Mouse (Mus musculus) kidney, postnatal 36 days (tissue): Measurements from ENCODE around the gene Rfc4.

ENCODE experiments used
- DNase-seq, 2 experiments: peaks; one replicate each; pipeline ENCODE4 v3.0.0; 2021 to 2022; ENCODE audit warnings: mixed read lengths in 2 of 2

Gene Rfc4

GRCm38 (mm10) chr16:23127673-23128375, at the start of gene Rfc4:
TSS of gene Rfc4 (minus strand) at chr16:23127737.
- DNase-seq, result peak; percentile 89 to 95

- no peak for DNase-seq
Measured at GRCm38 (mm10) chr16:23175956-23176355, 48.4 kb upstream of the Rfc4 start.

- DNase-seq, result no peak
Measured at GRCm38 (mm10) chr16:23174855-23175254, 47.3 kb upstream of the Rfc4 start.

- no peak for DNase-seq
Measured at GRCm38 (mm10) chr16:23173904-23174303, 46.4 kb upstream of the Rfc4 start.

- DNase-seq, result no peak
Measured at GRCm38 (mm10) chr16:23170813-23171212, 43.3 kb upstream of the Rfc4 start.

GRCm38 (mm10) chr16:23167079-23167478, 39.5 kb upstream of the Rfc4 start:
- peak; percentile 12 to 61 for DNase-seq

GRCm38 (mm10) chr16:23166646-23167045, 39.1 kb upstream of the Rfc4 start:
- no peak for DNase-seq

- DNase-seq, result peak in 1 of 2 experiments; percentile 9
Measured at GRCm38 (mm10) chr16:23165441-23165840, 37.9 kb upstream of the Rfc4 start.

- DNase-seq, result peak; percentile 5 to 35
Measured at GRCm38 (mm10) chr16:23164443-23164842, 36.9 kb upstream of the Rfc4 start.

GRCm38 (mm10) chr16:23162116-23162515, 34.6 kb upstream of the Rfc4 start:
- DNase-seq, result no peak

- no peak for DNase-seq
Measured at GRCm38 (mm10) chr16:23159749-23160148, 32.2 kb upstream of the Rfc4 start.

- no peak for DNase-seq
Measured at GRCm38 (mm10) chr16:23158957-23159356, 31.4 kb upstream of the Rfc4 start.

- DNase-seq, result no peak
Measured at GRCm38 (mm10) chr16:23158292-23158691, 30.8 kb upstream of the Rfc4 start.

GRCm38 (mm10) chr16:23157013-23157412, 29.5 kb upstream of the Rfc4 start:
- no peak for DNase-seq

- DNase-seq, result no peak
Measured at GRCm38 (mm10) chr16:23154261-23154660, 26.7 kb upstream of the Rfc4 start.

- DNase-seq, result peak; percentile 62 to 64
Measured at GRCm38 (mm10) chr16:23151423-23151822, 23.9 kb upstream of the Rfc4 start.

- DNase-seq, result no peak
Measured at GRCm38 (mm10) chr16:23149396-23149795, 21.9 kb upstream of the Rfc4 start.

GRCm38 (mm10) chr16:23148936-23149335, 21.4 kb upstream of the Rfc4 start:
- DNase-seq, result no peak

GRCm38 (mm10) chr16:23146280-23146679, 18.7 kb upstream of the Rfc4 start, which contains the start of gene Adipoq:
TSS of gene Adipoq (plus strand) at chr16:23146536.
- DNase-seq, result no peak

- no peak for DNase-seq
Measured at GRCm38 (mm10) chr16:23145211-23145610, 17.7 kb upstream of the Rfc4 start.

- DNase-seq, result no peak
Measured at GRCm38 (mm10) chr16:23144326-23144725, 16.8 kb upstream of the Rfc4 start.

GRCm38 (mm10) chr16:23140911-23141310, 13.4 kb upstream of the Rfc4 start:
- DNase-seq, result no peak

- DNase-seq, result no peak
Measured at GRCm38 (mm10) chr16:23136406-23136970, 9.0 kb upstream of the Rfc4 start.

GRCm38 (mm10) chr16:23135421-23136149, 8.0 kb upstream of the Rfc4 start:
- DNase-seq, result peak in 1 of 2 experiments; percentile 7
